Mouse (Mus musculus) c-Kit-positive CD71-positive TER-119-positive erythroid progenitor cells, embryonic 14.5 days (primary cell): ENCODE data around the gene Btnl4.

Experiments
- DNase-seq: peaks from one replicate; pipeline ENCODE4 v3.0.0-alpha.2; 2013; ENCODE audit warnings: low spot score

Gene Btnl4

DNA sequence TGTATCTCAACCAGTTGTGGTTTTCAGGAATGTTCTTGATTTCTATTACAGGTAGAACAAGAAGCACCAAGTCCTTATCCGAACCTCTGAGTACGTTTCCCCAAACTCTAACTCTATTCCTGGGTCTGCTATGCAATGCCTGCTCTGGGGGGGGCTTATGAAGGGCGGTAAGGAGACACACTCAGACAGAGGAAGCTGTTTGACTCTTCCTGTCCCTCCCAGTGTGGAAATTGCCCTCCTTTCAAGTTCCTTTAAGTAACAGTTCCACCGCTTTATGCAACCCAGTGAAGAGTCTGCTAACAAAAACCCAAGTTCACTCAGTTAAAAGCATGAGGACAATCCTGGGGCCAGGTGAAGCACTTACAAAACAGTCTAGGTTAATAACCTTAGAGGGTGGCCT, 40.0 kb downstream of the Btnl4 start:
- DNase-seq, result no peak

DNA sequence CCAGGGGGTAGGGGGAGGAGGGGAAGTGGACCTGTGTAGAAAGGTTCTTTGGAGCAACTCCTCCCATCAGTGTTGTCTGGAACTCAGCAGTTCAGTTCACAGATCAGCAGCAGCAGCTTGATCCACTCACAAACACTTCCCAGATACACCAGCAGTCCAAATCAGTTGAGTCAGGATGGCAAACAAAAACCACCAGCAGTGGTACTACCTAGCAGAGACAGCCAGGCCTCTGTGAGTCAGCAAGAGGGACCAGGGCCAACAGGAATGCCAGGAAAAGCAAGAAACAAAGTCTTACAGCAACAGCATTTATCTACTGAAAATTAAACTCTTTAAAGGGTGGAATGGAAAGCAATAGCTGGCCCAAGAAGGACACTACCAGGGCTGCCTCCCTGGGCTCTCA, 49.5 kb downstream of the Btnl4 start:
- no peak for DNase-seq

DNA sequence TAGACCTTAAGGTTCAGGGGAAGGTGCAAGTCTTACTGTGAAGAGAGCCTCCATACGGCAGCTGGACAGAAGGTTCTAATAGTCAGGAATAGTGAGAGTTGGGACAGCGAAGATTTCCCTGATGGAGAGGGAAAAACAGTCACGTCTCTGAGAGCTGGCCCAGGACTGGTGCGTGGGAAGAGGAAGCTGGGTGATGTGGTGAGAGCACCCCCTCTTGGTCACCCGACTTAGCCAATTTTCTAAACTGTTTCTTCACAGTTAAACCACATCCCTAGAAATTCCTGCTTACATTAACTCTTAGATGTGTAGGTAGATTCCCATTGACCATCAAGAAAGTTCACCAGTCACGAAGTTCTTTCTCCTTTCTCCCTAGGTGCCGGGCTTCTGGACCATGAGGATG, 57.1 kb downstream of the Btnl4 start:
- DNase-seq, result no peak
